Mouse (Mus musculus) E14TG2a.4 (cell line): Measurements from ENCODE around the gene Tmem198b.

ENCODE experiments used
- H3K27me3 ChIP-seq: 2 replicates; pipeline ENCODE4 v1.6.1; 2014; ENCODE audit warnings: low read length, control low read depth; ENCODE audit not compliant: insufficient read depth
- H3K36me3 ChIP-seq: 2 replicates; pipeline ENCODE4 v1.6.1; 2014; ENCODE audit warnings: low read length, control low read depth; ENCODE audit not compliant: insufficient read depth
- H3K4me1 ChIP-seq: replicated peaks from 2 replicates; pipeline ENCODE4 v1.6.1; 2014; ENCODE audit warnings: low read depth, low read length, control low read depth
- H3K4me3 ChIP-seq: replicated peaks from 2 replicates; pipeline ENCODE4 v1.5.1; 2014; ENCODE audit warnings: mild to moderate bottlenecking, low read length
- H3K9me3 ChIP-seq: 2 replicates; pipeline ENCODE4 v1.6.1; 2014; ENCODE audit warnings: low read length, control low read depth
- CTCF ChIP-seq: conservative IDR thresholded peaks from 2 replicates; pipeline ENCODE4 v1.5.1; 2014; ENCODE audit warnings: low read length
- NANOG ChIP-seq: IDR thresholded peaks from 2 replicates; pipeline ENCODE4 v1.6.1; 2014; ENCODE audit warnings: borderline replicate concordance, low read length, mixed read lengths
- POU5F1 ChIP-seq: IDR thresholded peaks from 2 replicates; pipeline ENCODE4 v1.6.1; 2014; ENCODE audit warnings: low read length, borderline replicate concordance

The Tmem198b gene

DNA sequence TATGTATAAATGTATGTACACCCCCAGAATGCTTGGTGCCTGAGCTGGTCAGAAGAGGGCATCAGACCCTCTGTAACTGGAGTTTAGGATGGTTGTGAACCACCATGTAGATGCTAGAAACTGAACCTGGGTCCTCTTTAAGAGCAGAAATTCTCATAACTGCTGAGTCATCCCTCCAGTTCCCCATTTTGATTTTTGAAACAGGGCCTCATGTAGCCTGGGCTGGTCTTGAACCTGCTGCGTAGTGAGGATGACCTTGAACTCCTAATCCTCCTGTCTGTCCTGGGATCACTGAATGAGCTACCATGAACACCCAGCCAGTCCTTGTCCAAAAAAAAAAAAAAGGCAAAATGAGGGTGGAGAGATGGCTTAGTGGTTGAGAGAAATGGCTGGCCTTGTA is 10.9 kb downstream of the Tmem198b start:
- Histone ChIP-seq H3K4me3 (no peak overlapping the region), H3K4me1 (peaks cover 17% of the 10 kb centered on the region), H3K27me3 (peaks cover 14% of the 10 kb centered on the region), H3K36me3 (no peaks in the 10 kb centered on the region), H3K9me3 (no peaks in the 10 kb centered on the region)
- TF ChIP-seq NANOG (no peak), POU5F1 (no peak), CTCF (no peak)

- no peaks in the 10 kb centered on the region for H3K9me3 ChIP-seq
- TF ChIP-seq CTCF, result no peak
- no peak for TF ChIP-seq POU5F1
- TF ChIP-seq NANOG, result no peak
- no peaks in the 10 kb centered on the region for H3K36me3 ChIP-seq
- no peak overlapping the region for H3K4me3 ChIP-seq
- H3K4me1 ChIP-seq, result peaks cover 17% of the 10 kb centered on the region
- peaks cover 14% of the 10 kb centered on the region for H3K27me3 ChIP-seq
Measured at GRCm38 (mm10) chr10:128792041-128792440, 12.1 kb downstream of the Tmem198b start.

GRCm38 (mm10) chr10:128790398-128791124 is 13.6 kb downstream of the Tmem198b start, which contains the start of gene Mmp19:
Gene Mmp19, plus strand, starts transcription at chr10:128790910.
- Histone ChIP-seq H3K36me3 (no peaks in the 10 kb centered on the region), H3K27me3 (peaks cover 7% of the 10 kb centered on the region), H3K4me3 (no peak within 1 kb of the TSS), H3K9me3 (0 out of 2 replicates have a peak, but pooled peaks cover 7% of the 10 kb centered on the region), H3K4me1 (peaks cover 17% of the 10 kb centered on the region)
- TF ChIP-seq POU5F1, result no peak
- no peak for TF ChIP-seq CTCF
- no peak for TF ChIP-seq NANOG

GRCm38 (mm10) chr10:128780200-128780599 is 24.0 kb downstream of the Tmem198b start:
- Histone ChIP-seq H3K4me1 (peaks cover 8% of the 10 kb centered on the region), H3K36me3 (no peaks in the 10 kb centered on the region), H3K27me3 (no peaks in the 10 kb centered on the region), H3K4me3 (no peak overlapping the region), H3K9me3 (peaks cover 35% of the 10 kb centered on the region)
- no peak for TF ChIP-seq NANOG
- no peak for TF ChIP-seq POU5F1
- TF ChIP-seq CTCF, result no peak

- TF ChIP-seq NANOG (no peak), CTCF (no peak), POU5F1 (no peak)
- no peaks in the 10 kb centered on the region for H3K36me3 ChIP-seq
- H3K4me1 ChIP-seq, result peaks cover 8% of the 10 kb centered on the region
- peaks cover 25% of the 10 kb centered on the region for H3K9me3 ChIP-seq
- H3K4me3 ChIP-seq, result no peak overlapping the region
- H3K27me3 ChIP-seq, result no peaks in the 10 kb centered on the region
Measured at GRCm38 (mm10) chr10:128779011-128779795, 25.0 kb downstream of the Tmem198b start.

DNA sequence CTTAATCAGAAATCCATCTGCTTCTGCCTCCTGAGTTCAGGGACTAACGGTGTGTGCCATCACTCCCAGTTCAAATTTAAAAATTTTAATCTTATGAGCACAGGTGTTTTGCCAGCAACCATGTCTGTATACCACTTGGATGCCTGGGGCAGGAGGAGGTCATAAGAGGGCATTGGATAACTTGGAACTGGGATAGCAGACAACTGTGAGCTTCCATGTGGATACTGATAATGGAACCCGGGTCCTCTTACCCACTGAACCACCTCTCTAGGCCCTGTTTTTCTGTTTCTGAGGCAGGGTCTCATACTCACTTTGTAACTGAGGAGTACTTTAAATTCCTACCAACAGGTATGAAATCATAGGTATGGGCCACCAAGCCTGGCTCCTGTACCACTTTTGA is 25.7 kb downstream of the Tmem198b start:
- Histone ChIP-seq H3K36me3 (no peaks in the 10 kb centered on the region), H3K27me3 (no peaks in the 10 kb centered on the region), H3K4me1 (peaks cover 8% of the 10 kb centered on the region), H3K9me3 (peaks cover 17% of the 10 kb centered on the region), H3K4me3 (no peak overlapping the region)
- TF ChIP-seq POU5F1, result no peak
- no peak for TF ChIP-seq CTCF
- TF ChIP-seq NANOG, result no peak

GRCm38 (mm10) chr10:128773685-128774084 is 30.5 kb downstream of the Tmem198b start:
- Histone ChIP-seq H3K27me3 (no peaks in the 10 kb centered on the region), H3K4me1 (no peaks in the 10 kb centered on the region), H3K36me3 (peaks cover 8% of the 10 kb centered on the region; the same call in 1 of the 2 replicates), H3K4me3 (no peak overlapping the region), H3K9me3 (no peaks in the 10 kb centered on the region)
- TF ChIP-seq NANOG, result no peak
- TF ChIP-seq CTCF, result peak; percentile 30

DNA sequence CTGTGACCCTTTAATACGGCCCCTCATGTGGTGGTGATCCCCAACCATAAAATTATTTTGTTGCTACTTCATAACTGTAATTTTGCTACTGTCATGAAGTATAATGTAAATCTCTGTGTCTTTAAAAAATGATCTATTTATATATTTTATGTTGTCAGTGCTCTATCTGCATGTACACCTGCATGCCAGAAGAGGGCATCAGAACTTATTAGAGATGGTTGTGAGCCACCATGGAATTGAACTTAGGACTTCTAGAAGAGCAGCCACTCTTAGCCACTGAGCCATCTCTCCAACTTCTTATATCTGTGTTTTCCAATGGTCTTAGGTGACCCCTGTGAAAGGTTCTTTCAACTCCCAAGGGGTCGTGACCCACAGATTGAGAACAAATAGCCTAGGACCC is 31.3 kb downstream of the Tmem198b start:
- H3K36me3 ChIP-seq, result peaks cover 13% of the 10 kb centered on the region; the same call in 1 of the 2 replicates
- no peaks in the 10 kb centered on the region for H3K4me1 ChIP-seq
- no peaks in the 10 kb centered on the region for H3K27me3 ChIP-seq
- H3K4me3 ChIP-seq, result no peak overlapping the region
- peak; percentile 41 for TF ChIP-seq CTCF
- no peak for TF ChIP-seq POU5F1
- no peak for TF ChIP-seq NANOG
- no peaks in the 10 kb centered on the region for H3K9me3 ChIP-seq
